ENCODE assay signal across 15 mouse cellular contexts in genomic region chr6:100452097-100453002, GRCm38 (mm10).
DNase-seq lines count a peak whose midpoint lies in the region; ATAC-seq and TF ChIP-seq lines count a peak whose summit lies in the region.
"Had no signal": no experiment of that assay in that cellular context is flagged by ENCODE, and none has a peak within 500 bp of the region (broad histone marks: within the 10 kb centered on the region; RNA-seq: fewer than 3 reads in every experiment).

No protein-coding gene starts in this region.

- peak; percentile 93 for ATAC-seq in intestine, embryonic 15.5 days
- ATAC-seq in liver, embryonic 12.5 days = peak; percentile 73
- ATAC-seq: Patski had no signal

- TF ChIP-seq CTCF in kidney, adult 2 months (conservative IDR thresholded peaks at IDR 0.05; ENCODE audit: insufficient read depth, insufficient read length, low read depth, low read length) = no peak

- H3K36me3 ChIP-seq in kidney, adult 2 months (ENCODE audit: control insufficient read depth, insufficient read depth, low read length) = no peaks in the 10 kb centered on the region
- no peaks in the 10 kb centered on the region for H3K36me3 ChIP-seq in intestine, embryonic 15.5 days
- no peaks in the 10 kb centered on the region for H3K36me3 ChIP-seq in liver, embryonic 12.5 days
- H3K36me3 ChIP-seq: heart, embryonic 12.5 days had no signal

- peak; percentile 11 for DNase-seq in kidney, adult 2 months
- no peak for DNase-seq in kidney, adult 18-20 months
- peak; percentile 62 for DNase-seq in ES-CJ7 (ENCODE audit: low read depth, low spot score)
- no peak for DNase-seq in thymus, postnatal 4 days
- DNase-seq in urinary bladder, postnatal 4 days (ENCODE audit: low spot score in 2 of 2) = no peak
- no peak for DNase-seq in urinary bladder, postnatal 14 days (ENCODE audit: low spot score)
- DNase-seq: adrenal gland, adult 8-10 months; cerebellum, postnatal 36 days; lung, postnatal 4 days had no signal

- no peaks in the 10 kb centered on the region for H3K4me1 ChIP-seq in kidney, adult 2 months (ENCODE audit: control insufficient read depth, insufficient read depth, low read length)
- peaks cover 3% of the 10 kb centered on the region for H3K4me1 ChIP-seq in intestine, embryonic 15.5 days (replicated peaks)
- 0 out of 2 replicates have a peak, but pooled peaks cover under 1% of the 10 kb centered on the region for H3K4me1 ChIP-seq in liver, embryonic 12.5 days

- 53% methylated on average over 9 of the region's 9 CpGs for WGBS in kidney, adult 2 months
- 52% methylated on average over 8 of the region's 9 CpGs for WGBS in intestine, embryonic 15.5 days
- WGBS in liver, embryonic 12.5 days (ENCODE audit: insufficient replicate concordance) = 36% methylated on average over 9 of the region's 9 CpGs

- H3K27me3 ChIP-seq in kidney, adult 2 months (replicated peaks; ENCODE audit: control insufficient read depth, insufficient read depth, low read length) = no peaks in the 10 kb centered on the region
- H3K27me3 ChIP-seq in intestine, embryonic 15.5 days (replicated peaks) = no peaks in the 10 kb centered on the region
- H3K27me3 ChIP-seq in liver, embryonic 12.5 days (replicated peaks) = no peaks in the 10 kb centered on the region
- H3K27me3 ChIP-seq: heart, embryonic 12.5 days; Patski had no signal

- no peak overlapping the region for H3K4me3 ChIP-seq in kidney, adult 2 months (ENCODE audit: insufficient read depth, low read depth, low read length)
- no peak overlapping the region for H3K4me3 ChIP-seq in intestine, embryonic 15.5 days (replicated peaks)
- no peak overlapping the region for H3K4me3 ChIP-seq in liver, embryonic 12.5 days
- H3K4me3 ChIP-seq: erythroblast, embryonic 14.5 days; heart, embryonic 12.5 days had no signal

- no peak overlapping the region for H3K9ac ChIP-seq in intestine, embryonic 15.5 days
- H3K9ac ChIP-seq in liver, embryonic 12.5 days = no peak overlapping the region
- H3K9ac ChIP-seq: heart, embryonic 12.5 days; hindbrain, embryonic 14.5 days had no signal

- 0 out of 2 replicates have a peak overlapping the region, but pooled peaks have one; percentile 9 for H3K4me2 ChIP-seq in intestine, embryonic 15.5 days (replicated peaks)
- H3K4me2 ChIP-seq in liver, embryonic 12.5 days = no peak overlapping the region
- H3K4me2 ChIP-seq: heart, embryonic 12.5 days; hindbrain, embryonic 14.5 days had no signal

- H3K27ac ChIP-seq in kidney, adult 2 months (ENCODE audit: insufficient read depth, low read depth, low read length) = no peak overlapping the region
- H3K27ac ChIP-seq in intestine, embryonic 15.5 days = no peak overlapping the region
- no peak overlapping the region for H3K27ac ChIP-seq in liver, embryonic 12.5 days
- H3K27ac ChIP-seq: hindbrain, embryonic 14.5 days had no signal

- no peak for TF ChIP-seq POLR2A in kidney, adult 2 months (IDR thresholded peaks at IDR 0.05; ENCODE audit: low read depth, low read length)

- H3K9me3 ChIP-seq in intestine, embryonic 15.5 days = no peaks in the 10 kb centered on the region
- peaks cover 9% of the 10 kb centered on the region for H3K9me3 ChIP-seq in liver, embryonic 12.5 days (replicated peaks)

Comparison
In these comparisons a context has a peak if more than half of its experiments do, and no peak if none do; other contexts are left out.
1. DNase-seq: peak in kidney, adult 2 months (single experiment) and ES-CJ7 (single experiment); none in kidney, adult 18-20 months (single experiment), thymus, postnatal 4 days (single experiment), urinary bladder, postnatal 4 days (0 of 2) and urinary bladder, postnatal 14 days (single experiment).